ENCODE assay signal across 8 mouse cellular contexts in the genomic region with DNA sequence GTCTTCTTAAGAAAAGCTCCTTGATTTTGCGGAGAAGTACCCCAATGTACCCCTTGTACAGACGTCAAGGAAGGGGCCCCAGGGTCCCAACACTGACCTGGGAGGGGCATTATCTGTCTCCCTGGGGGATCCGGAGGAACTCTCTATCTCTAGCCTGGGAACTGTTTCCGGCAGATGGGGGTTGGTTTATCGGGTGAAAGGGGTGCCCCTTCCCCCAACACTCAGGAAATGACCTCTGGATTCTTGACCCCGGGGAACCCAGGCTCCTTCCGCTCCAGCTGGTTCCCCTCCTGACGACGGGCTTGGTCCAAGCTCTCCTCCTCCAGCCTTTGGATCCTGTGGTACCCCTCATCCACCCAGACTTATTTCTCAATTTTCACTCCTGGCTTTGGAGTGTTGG. TPM values are rescaled to one million over a fixed set of nuclear protein-coding genes. Genes with fewer than 3 reads are reported as not detected.
DNase-seq lines count a peak whose midpoint lies in the region; ATAC-seq and TF ChIP-seq lines count a peak whose summit lies in the region.

No protein-coding gene starts in this region.

- no peak overlapping the region for H3K27ac ChIP-seq in CH12.LX (ENCODE audit: insufficient read depth, low read depth)
- H3K27ac ChIP-seq in embryonic facial prominence, embryonic 14.5 days (replicated peaks; ENCODE audit: low read depth, low read length) = no peak overlapping the region
- H3K27ac ChIP-seq in hindbrain, embryonic 14.5 days = no peak overlapping the region
- peak overlapping the region; percentile 32 for H3K27ac ChIP-seq in liver, adult 2 months (replicated peaks; ENCODE audit: insufficient read depth, low read depth, low read length)
- no peak overlapping the region for H3K27ac ChIP-seq in neural tube, embryonic 12.5 days

- H3K9ac ChIP-seq in CH12.LX (ENCODE audit: insufficient read depth, low read depth) = no peak overlapping the region
- peak overlapping the region; percentile 58 for H3K9ac ChIP-seq in embryonic facial prominence, embryonic 14.5 days (ENCODE audit: low read depth, low read length)
- 0 out of 2 replicates have a peak overlapping the region, but pooled peaks have one; percentile 28 for H3K9ac ChIP-seq in hindbrain, embryonic 14.5 days
- H3K9ac ChIP-seq in liver, adult 2 months (ENCODE audit: low read depth, low read length) = peak overlapping the region; percentile 45; the same call in 1 of the 2 replicates
- no peak overlapping the region for H3K9ac ChIP-seq in neural tube, embryonic 12.5 days

- no peak for TF ChIP-seq POLR2A in CH12.LX (IDR thresholded peaks at IDR 0.05; ENCODE audit: low read depth, low read length)
- no peak for TF ChIP-seq POLR2A in liver, adult 2 months (IDR thresholded peaks at IDR 0.05; ENCODE audit: extremely low read depth, insufficient read depth, low read length)

- no peak for TF ChIP-seq EP300 in CH12.LX (IDR thresholded peaks at IDR 0.05; ENCODE audit: low read length)

- no peak for TF ChIP-seq CTCF in CH12.LX (conservative IDR thresholded peaks at IDR 0.05 in 1 of 2, IDR thresholded peaks at IDR 0.05 in 1 of 2; ENCODE audit: low read depth in 2 of 2, low read length in 2 of 2)
- no peak for TF ChIP-seq CTCF in liver, adult 2 months (IDR thresholded peaks at IDR 0.05; ENCODE audit: low read depth, low read length)

- no peaks in the 10 kb centered on the region for H3K9me3 ChIP-seq in CH12.LX (replicated peaks; ENCODE audit: low read length)
- H3K9me3 ChIP-seq in embryonic facial prominence, embryonic 14.5 days (ENCODE audit: control insufficient read depth, low read length) = no peaks in the 10 kb centered on the region
- no peaks in the 10 kb centered on the region for H3K9me3 ChIP-seq in hindbrain, embryonic 14.5 days (ENCODE audit: control insufficient read depth, low read length)
- H3K9me3 ChIP-seq in neural tube, embryonic 12.5 days = no peaks in the 10 kb centered on the region

- dilution Hi-C loops in CH12.LX (cut with MboI; ENCODE audit: extremely low pct_ligation_motif_present, extremely low pct_unique_long_range_greater_than_20kb, low sequenced_read_pairs) = no loop called here

- H3K4me2 ChIP-seq in CH12.LX (ENCODE audit: insufficient read depth, low read depth, poor library complexity, severe bottlenecking) = 0 out of 2 replicates have a peak overlapping the region, but pooled peaks have one; percentile 90
- H3K4me2 ChIP-seq in embryonic facial prominence, embryonic 14.5 days (ENCODE audit: low read depth, low read length) = peak overlapping the region; percentile 99
- H3K4me2 ChIP-seq in hindbrain, embryonic 14.5 days (replicated peaks) = peak overlapping the region; percentile 99
- H3K4me2 ChIP-seq in neural tube, embryonic 12.5 days (replicated peaks) = peak overlapping the region; percentile 100

- no peaks in the 10 kb centered on the region for H3K79me2 ChIP-seq in CH12.LX (replicated peaks; ENCODE audit: control insufficient read depth, extremely low read depth, insufficient read depth, poor library complexity, severe bottlenecking)
- no peaks in the 10 kb centered on the region for H3K79me2 ChIP-seq in liver, adult 2 months (ENCODE audit: control insufficient read depth, insufficient read depth, low read length)

- intact Hi-C loops in left cerebral cortex, postnatal 25 days (cut with DNase I) = no loop called here

- ATAC-seq in embryonic facial prominence, embryonic 14.5 days (ENCODE audit: low read depth) = no peak
- 0 out of 2 replicates have a peak, but pooled peaks have one; percentile 5 for ATAC-seq in hindbrain, embryonic 14.5 days (ENCODE audit: low FRiP score)
- no peak for ATAC-seq in neural tube, embryonic 12.5 days (ENCODE audit: low FRiP score, low read depth)

- no peak for TF ChIP-seq RAD21 in CH12.LX (IDR thresholded peaks at IDR 0.05; ENCODE audit: low read depth, low read length)

- no peak overlapping the region for H3K4me3 ChIP-seq in CH12.LX (replicated peaks in 1 of 3; ENCODE audit: low read depth in 2 of 3, low read length in 2 of 3, poor library complexity in 1 of 3)
- peak overlapping the region; percentile 66 for H3K4me3 ChIP-seq in embryonic facial prominence, embryonic 14.5 days (ENCODE audit: low read depth, low read length)
- peak overlapping the region; percentile 67; the same call in 1 of the 2 replicates for H3K4me3 ChIP-seq in hindbrain, embryonic 14.5 days (replicated peaks; ENCODE audit: low read length)
- peak overlapping the region; percentile 56 for H3K4me3 ChIP-seq in liver, adult 2 months (ENCODE audit: insufficient read depth, low read depth, low read length)
- peak overlapping the region; percentile 30; the same call in 1 of the 2 replicates for H3K4me3 ChIP-seq in neural tube, embryonic 12.5 days

- WGBS in embryonic facial prominence, embryonic 14.5 days = 6% methylated on average over 8 of the region's 9 CpGs
- WGBS in hindbrain, embryonic 14.5 days = 15% methylated on average over 9 of the region's 9 CpGs
- WGBS in liver, adult 2 months = under 1% methylated on average over 9 of the region's 9 CpGs
- 12% methylated on average over 9 of the region's 9 CpGs for WGBS in neural tube, embryonic 12.5 days

- no peak for DNase-seq in CH12.LX (ENCODE audit: extremely low read depth)
- DNase-seq in embryonic facial prominence, embryonic 14.5 days (ENCODE audit: low spot score) = no peak
- no peak for DNase-seq in hindbrain, embryonic 14.5 days (ENCODE audit: low spot score)
- no peak for DNase-seq in liver, adult 2 months (ENCODE audit: extremely low read depth, low read depth, low spot score)
- no peak for DNase-seq in left cerebral cortex, postnatal 25 days (ENCODE audit: low spot score in 2 of 2)
- DNase-seq in natural killer cell, adult 2 months (ENCODE audit: low spot score in 2 of 2) = no peak
- DNase-seq in urinary bladder, postnatal 25 days (ENCODE audit: low spot score) = no peak

- peaks cover 4 to 39% of the 10 kb centered on the region in 2 experiments for H3K4me1 ChIP-seq in CH12.LX (ENCODE audit: control insufficient read depth in 1 of 2, insufficient read depth in 2 of 2)
- H3K4me1 ChIP-seq in embryonic facial prominence, embryonic 14.5 days (ENCODE audit: control insufficient read depth, insufficient read depth, low read length) = peaks cover 32% of the 10 kb centered on the region
- peaks cover 28% of the 10 kb centered on the region for H3K4me1 ChIP-seq in hindbrain, embryonic 14.5 days (replicated peaks; ENCODE audit: control insufficient read depth, insufficient read depth, low read length)
- H3K4me1 ChIP-seq in liver, adult 2 months (ENCODE audit: control insufficient read depth, insufficient read depth, low read length) = no peaks in the 10 kb centered on the region; the same call in 1 of the 2 replicates
- peaks cover 41% of the 10 kb centered on the region for H3K4me1 ChIP-seq in neural tube, embryonic 12.5 days

- no peaks in the 10 kb centered on the region for H3K27me3 ChIP-seq in CH12.LX (replicated peaks)
- peaks cover 38% of the 10 kb centered on the region for H3K27me3 ChIP-seq in embryonic facial prominence, embryonic 14.5 days (replicated peaks; ENCODE audit: control insufficient read depth, insufficient read depth, low read length)
- peaks cover 24% of the 10 kb centered on the region for H3K27me3 ChIP-seq in hindbrain, embryonic 14.5 days (ENCODE audit: control insufficient read depth, insufficient read depth, low read length)
- H3K27me3 ChIP-seq in liver, adult 2 months (ENCODE audit: control insufficient read depth, insufficient read depth, low read length) = no peaks in the 10 kb centered on the region
- peaks cover 39% of the 10 kb centered on the region for H3K27me3 ChIP-seq in neural tube, embryonic 12.5 days (replicated peaks)

- peaks cover 0 to 30% of the 10 kb centered on the region in 2 experiments for H3K36me3 ChIP-seq in CH12.LX (replicated peaks in 1 of 2; ENCODE audit: control insufficient read depth in 1 of 2, insufficient read depth in 1 of 2, low read length in 1 of 2)
- H3K36me3 ChIP-seq in embryonic facial prominence, embryonic 14.5 days (ENCODE audit: control insufficient read depth, insufficient read depth, low read length) = no peaks in the 10 kb centered on the region
- H3K36me3 ChIP-seq in hindbrain, embryonic 14.5 days (replicated peaks; ENCODE audit: control insufficient read depth, insufficient read depth) = no peaks in the 10 kb centered on the region
- H3K36me3 ChIP-seq in liver, adult 2 months (ENCODE audit: control insufficient read depth, insufficient read depth, low read length) = no peaks in the 10 kb centered on the region
- H3K36me3 ChIP-seq in neural tube, embryonic 12.5 days = no peaks in the 10 kb centered on the region

- in situ Hi-C loops in CH12.LX (cut with MboI; ENCODE audit: low pct_ligation_motif_present, low pct_unique_long_range_greater_than_20kb, low sequenced_read_pairs) = no loop called here

RNA-seq across cellular contexts. Expression of a gene that starts 2.8 kb away (rescaled TPM):
- total RNA-seq in CH12.LX (2012; rRNA removed) (16.9 and 22.0 TPM in 2 replicates), CH12.LX (2014; rRNA removed) (7.4 and 9.3 TPM in 2 replicates)
- 26.0 and 37.9 TPM in 2 replicates for polyA plus RNA-seq in CH12.LX (2012; ENCODE audit: insufficient read length, low read depth)
- polyA plus RNA-seq in embryonic facial prominence, embryonic 14.5 days (2014; fragmentation: Nextera tagmentation; extraction: Ambion mirVana) = 36.2 and 48.2 TPM in 2 replicates
- 89.2 and 111 TPM in 2 replicates for polyA plus RNA-seq in hindbrain, embryonic 14.5 days (2014; fragmentation: Nextera tagmentation; extraction: Ambion mirVana)
- 19.9 and 23.4 TPM in 2 replicates for total RNA-seq in liver, adult 2 months (2014; rRNA removed)
- polyA plus RNA-seq in liver, adult 2 months (2012; rRNA removed) = 36.5 and 39.5 TPM in 2 replicates
- 26.4 and 28.3 TPM in 2 replicates for polyA plus RNA-seq in neural tube, embryonic 12.5 days (2016; fragmentation: Nextera tagmentation; extraction: Ambion mirVana)
- total RNA-seq in left cerebral cortex, postnatal 25 days (2021) = 10 to 100 TPM; 49.8 to 86.4 TPM

RNA-seq across cellular contexts. Expression of a gene that starts 16.6 kb away (rescaled TPM):
- total RNA-seq in CH12.LX (2012; rRNA removed) (0.29 and 0.30 TPM in 2 replicates), CH12.LX (2014; rRNA removed) (0.20 and 0.31 TPM in 2 replicates)
- 0.71 and 1.1 TPM in 2 replicates for polyA plus RNA-seq in CH12.LX (2012; ENCODE audit: insufficient read length, low read depth)
- polyA plus RNA-seq in embryonic facial prominence, embryonic 14.5 days (2014; fragmentation: Nextera tagmentation; extraction: Ambion mirVana) = 2.3 and 3.4 TPM in 2 replicates
- polyA plus RNA-seq in hindbrain, embryonic 14.5 days (2014; fragmentation: Nextera tagmentation; extraction: Ambion mirVana) = 60.6 and 66.4 TPM in 2 replicates
- total RNA-seq in liver, adult 2 months (2014; rRNA removed) = 0.28 and 1.1 TPM in 2 replicates
- polyA plus RNA-seq in liver, adult 2 months (2012; rRNA removed) = 1.2 and 2.4 TPM in 2 replicates
- polyA plus RNA-seq in neural tube, embryonic 12.5 days (2016; fragmentation: Nextera tagmentation; extraction: Ambion mirVana) = 31.2 and 32.9 TPM in 2 replicates
- total RNA-seq in left cerebral cortex, postnatal 25 days (2021) = 100 to 1,000 TPM; 627 to 654 TPM

RNA-seq across cellular contexts. Expression of a gene that starts 17.8 kb away (rescaled TPM):
- total RNA-seq in CH12.LX (2012; rRNA removed) (0.47 and 0.63 TPM in 2 replicates), CH12.LX (2014; rRNA removed) (0.32 and 0.92 TPM in 2 replicates)
- polyA plus RNA-seq in CH12.LX (2012; ENCODE audit: insufficient read length, low read depth) = 1.2 and 2.0 TPM in 2 replicates
- polyA plus RNA-seq in embryonic facial prominence, embryonic 14.5 days (2014; fragmentation: Nextera tagmentation; extraction: Ambion mirVana) = 49.5 and 84.3 TPM in 2 replicates
- 6.2 and 6.8 TPM in 2 replicates for polyA plus RNA-seq in hindbrain, embryonic 14.5 days (2014; fragmentation: Nextera tagmentation; extraction: Ambion mirVana)
- 0.94 and 1.6 TPM in 2 replicates for total RNA-seq in liver, adult 2 months (2014; rRNA removed)
- polyA plus RNA-seq in liver, adult 2 months (2012; rRNA removed) = 1.1 and 2.3 TPM in 2 replicates
- polyA plus RNA-seq in neural tube, embryonic 12.5 days (2016; fragmentation: Nextera tagmentation; extraction: Ambion mirVana) = 4.7 and 5.5 TPM in 2 replicates
- total RNA-seq in left cerebral cortex, postnatal 25 days (2021) = 10 to 100 TPM; 26.8 to 35.5 TPM

RNA-seq across cellular contexts. Expression of a gene that starts 38.5 kb away (rescaled TPM):
- total RNA-seq in CH12.LX (2012; rRNA removed) (70.4 and 83.2 TPM in 2 replicates), CH12.LX (2014; rRNA removed) (54.5 and 64.7 TPM in 2 replicates)
- polyA plus RNA-seq in CH12.LX (2012; ENCODE audit: insufficient read length, low read depth) = 229 and 251 TPM in 2 replicates
- polyA plus RNA-seq in embryonic facial prominence, embryonic 14.5 days (2014; fragmentation: Nextera tagmentation; extraction: Ambion mirVana) = 135 and 140 TPM in 2 replicates
- 103 and 112 TPM in 2 replicates for polyA plus RNA-seq in hindbrain, embryonic 14.5 days (2014; fragmentation: Nextera tagmentation; extraction: Ambion mirVana)
- total RNA-seq in liver, adult 2 months (2014; rRNA removed) = 28.5 and 34.8 TPM in 2 replicates
- 45.7 and 62.8 TPM in 2 replicates for polyA plus RNA-seq in liver, adult 2 months (2012; rRNA removed)
- 171 TPM in 2 replicates for polyA plus RNA-seq in neural tube, embryonic 12.5 days (2016; fragmentation: Nextera tagmentation; extraction: Ambion mirVana)
- total RNA-seq in left cerebral cortex, postnatal 25 days (2021) = 100 to 1,000 TPM; 180 to 195 TPM

Comparison
In these comparisons a context has a peak if more than half of its experiments do, and no peak if none do; other contexts are left out.
1. H3K4me3 ChIP-seq: peak in embryonic facial prominence, embryonic 14.5 days (single experiment), hindbrain, embryonic 14.5 days (single experiment), liver, adult 2 months (single experiment) and neural tube, embryonic 12.5 days (single experiment); none in CH12.LX (0 of 3).
2. H3K9ac ChIP-seq: peak in embryonic facial prominence, embryonic 14.5 days (single experiment), hindbrain, embryonic 14.5 days (single experiment) and liver, adult 2 months (single experiment); none in CH12.LX (single experiment) and neural tube, embryonic 12.5 days (single experiment).
3. Peak in every context shown above with its lines, with median percentiles within 50 percentile points of each other: H3K4me2 ChIP-seq.